Mouse (Mus musculus) MEL (cell line): ENCODE data around the gene Klk9. TPM values are rescaled to one million over a fixed set of nuclear protein-coding genes. Genes with fewer than 3 reads are reported as not detected.

Source experiments
- DNase-seq: peaks from one replicate; pipeline ENCODE4 v3.0.0; 2011; ENCODE audit warnings: low read depth, low spot score
- H3K27ac ChIP-seq: 2 replicates; pipeline ENCODE4 v1.5.1; 2012; ENCODE audit warnings: low read depth, mild to moderate bottlenecking, control low read depth, low read length, moderate library complexity; ENCODE audit not compliant: control insufficient read depth
- H3K27me3 ChIP-seq, 2 experiments: fragments of 150-350 bp in 1 of 2; sonication (generic) in 1 of 2; 2 replicates each; pipeline ENCODE4 v1.6.1; 2012; ENCODE audit warnings: low read length in 2 of 2, mild to moderate bottlenecking in 2 of 2, improper control_type of control experiment in 1 of 2, moderate library complexity in 1 of 2; ENCODE audit not compliant: insufficient read depth in 2 of 2, control insufficient read depth in 1 of 2
- H3K36me3 ChIP-seq, 2 experiments: 2 replicates each; pipeline ENCODE4 v1.6.1; 2012 to 2014; ENCODE audit warnings: low read length in 2 of 2, improper control_type of control experiment in 1 of 2, inconsistent platforms in 1 of 2, mild to moderate bottlenecking in 1 of 2; ENCODE audit not compliant: insufficient read depth in 2 of 2, control insufficient read depth in 1 of 2
- H3K4me1 ChIP-seq, 2 experiments: fragments of 150-350 bp in 1 of 2; sonication (generic) in 1 of 2; 2 replicates each; pipeline ENCODE4 v1.6.1; 2012; ENCODE audit warnings: low read length in 2 of 2, improper control_type of control experiment in 1 of 2, mild to moderate bottlenecking in 1 of 2; ENCODE audit not compliant: insufficient read depth in 2 of 2, control insufficient read depth in 1 of 2
- H3K4me3 ChIP-seq, 2 experiments: fragments of 150-350 bp in 1 of 2; sonication (generic) in 1 of 2; 2 replicates each; pipeline ENCODE4 v1.5.1; 2012; ENCODE audit warnings: low read depth in 2 of 2, low read length in 2 of 2, mild to moderate bottlenecking in 2 of 2, moderate library complexity in 2 of 2, control low read depth in 1 of 2, improper control_type of control experiment in 1 of 2; ENCODE audit not compliant: control insufficient read depth in 1 of 2, insufficient read depth in 1 of 2
- H3K79me2 ChIP-seq: 2 replicates; pipeline ENCODE4 v1.6.1; 2012; ENCODE audit warnings: mild to moderate bottlenecking, low read length, moderate library complexity; ENCODE audit not compliant: control insufficient read depth, poor library complexity, insufficient read depth
- H3K9ac ChIP-seq: 2 replicates; pipeline ENCODE4 v1.6.1; 2012; ENCODE audit warnings: low read depth, mild to moderate bottlenecking, control low read depth, low read length, moderate library complexity; ENCODE audit not compliant: control insufficient read depth, poor library complexity, severe bottlenecking
- H3K9me3 ChIP-seq: fragments of 150-350 bp; sonication (generic); replicated peaks from 2 replicates; pipeline ENCODE4 v1.6.1; 2012; ENCODE audit warnings: mild to moderate bottlenecking, low read length, improper control_type of control experiment, moderate library complexity; ENCODE audit not compliant: insufficient read depth
- CHD1 ChIP-seq: IDR thresholded peaks from 2 replicates; pipeline ENCODE4 v1.6.1; 2012; ENCODE audit warnings: low read depth, mild to moderate bottlenecking, inconsistent platforms, low read length, improper control_type of control experiment
- CTCF ChIP-seq, 3 experiments: IDR thresholded peaks in 2 of 3; conservative IDR thresholded peaks in 1 of 3; 2 replicates each; pipeline ENCODE4 v1.5.1; 2011 to 2012; ENCODE audit warnings: low read length in 3 of 3, low read depth in 2 of 3, mild to moderate bottlenecking in 2 of 3, improper control_type of control experiment in 1 of 3, inconsistent platforms in 1 of 3, mixed read lengths in 1 of 3, moderate library complexity in 1 of 3; ENCODE audit not compliant: control insufficient read depth in 1 of 3, insufficient read depth in 1 of 3, poor library complexity in 1 of 3, severe bottlenecking in 1 of 3
- E2F4 ChIP-seq: IDR thresholded peaks from 2 replicates; pipeline ENCODE4 v1.6.1; 2011; ENCODE audit warnings: low read depth, low read length, improper control_type of control experiment, borderline replicate concordance
- ELF1 ChIP-seq: IDR thresholded peaks from 2 replicates; pipeline ENCODE4 v1.6.1; 2014; ENCODE audit warnings: low read depth, mild to moderate bottlenecking, inconsistent platforms, low read length, improper control_type of control experiment, moderate library complexity
- EP300 ChIP-seq, 2 experiments: IDR thresholded peaks; 2 replicates each; pipeline ENCODE4 v1.6.1; 2011; ENCODE audit warnings: improper control_type of control experiment in 2 of 2, low read length in 2 of 2, low read depth in 1 of 2, mild to moderate bottlenecking in 1 of 2
- ETS1 ChIP-seq: IDR thresholded peaks from 2 replicates; pipeline ENCODE4 v1.6.1; 2012; ENCODE audit warnings: low read depth, mild to moderate bottlenecking, inconsistent platforms, low read length, improper control_type of control experiment, moderate library complexity
- GATA1 ChIP-seq: IDR thresholded peaks from 2 replicates; pipeline ENCODE4 v1.6.1; 2011; ENCODE audit warnings: low read depth, low read length, improper control_type of control experiment
- HCFC1 ChIP-seq: IDR thresholded peaks from 2 replicates; pipeline ENCODE4 v1.6.1; 2012; ENCODE audit warnings: low read depth, mild to moderate bottlenecking, inconsistent platforms, low read length, improper control_type of control experiment, moderate library complexity
- KAT2A ChIP-seq: conservative IDR thresholded peaks from 2 replicates; pipeline ENCODE4 v1.6.1; 2012; ENCODE audit warnings: low read depth, low read length, improper control_type of control experiment, inconsistent platforms
- MAFK ChIP-seq: IDR thresholded peaks from 2 replicates; pipeline ENCODE4 v1.6.1; 2011; ENCODE audit warnings: low read depth, mild to moderate bottlenecking, low read length, improper control_type of control experiment, borderline replicate concordance
- MAX ChIP-seq: IDR thresholded peaks from 2 replicates; pipeline ENCODE4 v1.6.1; 2011; ENCODE audit warnings: low read length, improper control_type of control experiment
- MXI1 ChIP-seq: IDR thresholded peaks from 2 replicates; pipeline ENCODE4 v1.6.1; 2011; ENCODE audit warnings: mild to moderate bottlenecking, low read depth, low read length, improper control_type of control experiment
- MYC ChIP-seq: IDR thresholded peaks from 2 replicates; pipeline ENCODE4 v1.6.1; 2011; ENCODE audit warnings: low read depth, mild to moderate bottlenecking, low read length, improper control_type of control experiment, moderate library complexity
- NELFE ChIP-seq: IDR thresholded peaks from 2 replicates; pipeline ENCODE4 v1.6.1; 2011; ENCODE audit warnings: low read depth, low read length, improper control_type of control experiment
- NRF1 ChIP-seq: IDR thresholded peaks from 2 replicates; pipeline ENCODE4 v1.6.1; 2014; ENCODE audit warnings: low read depth, mild to moderate bottlenecking, inconsistent platforms, low read length, improper control_type of control experiment, moderate library complexity; ENCODE audit not compliant: poor library complexity, insufficient read depth, severe bottlenecking
- POLR2AphosphoS2 ChIP-seq: IDR thresholded peaks from 2 replicates; pipeline ENCODE4 v1.6.1; 2011; ENCODE audit warnings: low read length, improper control_type of control experiment
- POLR2AphosphoS5 ChIP-seq: IDR thresholded peaks from 2 replicates; pipeline ENCODE4 v1.6.1; 2012; ENCODE audit warnings: low read depth, borderline replicate concordance, mild to moderate bottlenecking, inconsistent platforms, low read length, moderate library complexity, mixed read lengths
- RCOR1 ChIP-seq: IDR thresholded peaks from 2 replicates; pipeline ENCODE4 v1.6.1; 2012; ENCODE audit warnings: low read depth, mild to moderate bottlenecking, inconsistent platforms, low read length, improper control_type of control experiment
- SMC3 ChIP-seq: IDR thresholded peaks from 2 replicates; pipeline ENCODE4 v1.6.1; 2011; ENCODE audit warnings: low read depth, low read length, improper control_type of control experiment
- TAL1 ChIP-seq: IDR thresholded peaks from 2 replicates; pipeline ENCODE4 v1.6.1; 2012; ENCODE audit warnings: mild to moderate bottlenecking, inconsistent platforms, low read length, moderate library complexity, mixed read lengths
- TCF12 ChIP-seq: IDR thresholded peaks from 2 replicates; pipeline ENCODE4 v1.6.1; 2014; ENCODE audit warnings: low read depth, mild to moderate bottlenecking, inconsistent platforms, low read length, improper control_type of control experiment, moderate library complexity
- USF2 ChIP-seq, 2 experiments: IDR thresholded peaks; 2 replicates each; pipeline ENCODE4 v1.6.1; 2011 to 2012; ENCODE audit warnings: improper control_type of control experiment in 2 of 2, low read length in 2 of 2, borderline replicate concordance in 1 of 2, inconsistent platforms in 1 of 2, low read depth in 1 of 2, mild to moderate bottlenecking in 1 of 2; ENCODE audit not compliant: insufficient read depth in 1 of 2
- ZMIZ1 ChIP-seq: IDR thresholded peaks from 2 replicates; pipeline ENCODE4 v1.6.1; 2012; ENCODE audit warnings: low read depth, mild to moderate bottlenecking, inconsistent platforms, low read length, improper control_type of control experiment, moderate library complexity
- ZNF384 ChIP-seq: IDR thresholded peaks from 2 replicates; pipeline ENCODE4 v1.6.1; 2012; ENCODE audit warnings: low read depth, mild to moderate bottlenecking, inconsistent platforms, low read length, improper control_type of control experiment
- polyA plus RNA-seq, 2 experiments: library from polyadenylated mRNA; stranded (reverse) in 1 of 2; unstranded in 1 of 2; fragments of >175 nt in 1 of 2; fragments of >200 nt in 1 of 2; gene quantifications; 2 replicates each; pipeline versions ENCODE4 v1.2.1 to v1.2.4; 2012; ENCODE audit warnings: low replicate concordance in 2 of 2, low read depth in 1 of 2; ENCODE audit not compliant: insufficient read length in 2 of 2, insufficient read depth in 1 of 2, missing spikeins in 1 of 2
- total RNA-seq: library from RNA; depleted of rRNA; stranded (reverse); fragments of 300-350 nt; gene quantifications from 2 replicates; pipeline ENCODE4 v1.2.3, GENCODE M21; 2012

The Klk9 gene
- total and polyA plus RNA-seq, 3 experiments: not detected

DNA sequence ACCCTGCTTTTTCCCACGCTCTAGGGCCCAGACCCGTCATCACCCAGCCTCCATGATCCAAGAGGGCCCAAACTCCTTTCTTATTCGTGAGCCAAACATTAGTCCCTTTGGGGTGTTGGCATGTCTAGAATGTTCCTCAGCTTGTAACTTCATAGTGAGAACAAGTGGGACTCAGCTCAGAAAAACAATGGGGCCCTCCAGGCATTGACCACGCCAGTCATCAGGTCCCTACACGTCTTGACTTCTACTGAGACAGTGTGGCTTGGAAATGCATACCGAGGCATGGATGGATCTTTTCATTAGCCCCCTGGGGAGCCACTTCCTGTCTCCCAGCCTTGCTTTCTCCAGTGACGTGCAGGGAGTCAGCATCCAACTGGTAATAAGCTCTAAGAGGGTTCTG lies 8.2 kb downstream of the Klk9 start:
- DNase-seq: no peak
- Histone ChIP-seq H3K9ac (no peak overlapping the region), H3K4me1 (no peaks in the 10 kb centered on the region), H3K27ac (no peak overlapping the region), H3K36me3 (no peaks in the 10 kb centered on the region), H3K9me3 (no peaks in the 10 kb centered on the region)
- TF ChIP-seq ZNF384 (no peak), ELF1 (no peak), NELFE (no peak), CHD1 (no peak), KAT2A (no peak), POLR2AphosphoS5 (no peak), NRF1 (no peak), CTCF (IDR thresholded peaks at IDR 0.05 in 2 of 3, conservative IDR thresholded peaks at IDR 0.05 in 1 of 3; ENCODE audit: control insufficient read depth in 1 of 3, insufficient read depth in 1 of 3, low read depth in 2 of 3, low read length in 3 of 3, poor library complexity in 1 of 3, severe bottlenecking in 1 of 3) (no peak), MAFK (no peak), MAX (no peak), ZMIZ1 (no peak), HCFC1 (no peak), RCOR1 (no peak), TAL1 (no peak), TCF12 (no peak)
- TF ChIP-seq, all 39 proteins: peak for 0
- Histone ChIP-seq H3K79me2 (no peaks in the 10 kb centered on the region), H3K27me3 (no peaks in the 10 kb centered on the region), H3K4me3 (no peak overlapping the region)

DNA sequence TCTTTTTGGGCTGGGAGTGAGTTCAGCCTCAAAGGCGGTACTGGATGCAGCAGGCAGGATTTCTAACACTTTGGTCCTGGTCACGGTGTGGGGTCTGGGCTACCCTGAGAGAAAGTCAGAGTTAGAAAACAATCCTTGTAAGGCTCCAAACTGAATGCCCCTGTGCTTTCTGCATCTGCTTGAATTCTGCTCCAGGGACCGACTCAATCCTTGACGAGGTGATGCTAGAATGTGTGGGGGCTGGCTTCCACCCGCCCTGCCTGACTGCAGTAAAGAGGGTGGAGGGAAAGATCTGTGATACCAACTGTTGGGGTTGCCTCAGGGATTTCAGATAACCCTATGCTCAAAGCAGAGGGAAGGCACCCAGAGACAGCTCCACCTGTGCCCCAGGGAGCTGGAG lies 19.3 kb downstream of the Klk9 start, which contains the start of gene Klk7:
Klk7 (plus strand) TSS at position 301 of the 400 bp plus-strand sequence.
- Histone ChIP-seq H3K27ac (no peak within 1 kb of the TSS), H3K27me3 (no peaks in the 10 kb centered on the region)
- no peak for TF ChIP-seq CHD1
- TF ChIP-seq MXI1: no peak
- no peak for TF ChIP-seq SMC3
- no peak for TF ChIP-seq USF2 (IDR thresholded peaks at IDR 0.05; ENCODE audit: borderline replicate concordance in 1 of 2, insufficient read depth in 1 of 2, low read depth in 1 of 2, low read length in 2 of 2)
- TF ChIP-seq ZMIZ1: no peak
- no peak for TF ChIP-seq E2F4
- no peak for TF ChIP-seq MAX
- TF ChIP-seq EP300 (IDR thresholded peaks at IDR 0.05; ENCODE audit: low read depth in 1 of 2, low read length in 2 of 2): no peak
- TF ChIP-seq MYC: no peak
- TF ChIP-seq POLR2AphosphoS5: no peak
- TF ChIP-seq ETS1: no peak
- no peak for TF ChIP-seq MAFK
- TF ChIP-seq GATA1: no peak
- no peak for TF ChIP-seq TAL1
- TF ChIP-seq POLR2AphosphoS2: no peak
- TF ChIP-seq, all 39 proteins: peak for 0
- Histone ChIP-seq H3K79me2 (no peaks in the 10 kb centered on the region), H3K36me3 (no peaks in the 10 kb centered on the region), H3K9me3 (no peaks in the 10 kb centered on the region), H3K4me1 (no peaks in the 10 kb centered on the region), H3K9ac (no peak within 1 kb of the TSS), H3K4me3 (no peak within 1 kb of the TSS)
- no peak for DNase-seq
